Mouse (Mus musculus): ENCODE results near the gene Mylk4. TPM values are rescaled to one million over a fixed set of nuclear protein-coding genes. Genes with fewer than 3 reads are reported as not detected.

Mylk4 gene
- polyA plus RNA-seq, 1 experiment from 2014 or later, result not detected

Other genes with a start within 250 kb of the Mylk4 start
- 13.0 and 15.7 TPM in 2 replicates for gene Wrnip1, start 18.1 kb upstream of the Mylk4 start, polyA plus RNA-seq (2016; fragmentation: Nextera tagmentation; extraction: Ambion mirVana)
- gene D930007J09Rik, start 18.9 kb upstream of the Mylk4 start, polyA plus RNA-seq (2016; fragmentation: Nextera tagmentation; extraction: Ambion mirVana), result not detected in 2 replicates
- 0.53 and 0.88 TPM in 2 replicates for gene Serpinb1a, start 67.2 kb upstream of the Mylk4 start, polyA plus RNA-seq (2016; fragmentation: Nextera tagmentation; extraction: Ambion mirVana)
- not detected in 2 replicates for gene Serpinb1c, start 114.3 kb upstream of the Mylk4 start, polyA plus RNA-seq (2016; fragmentation: Nextera tagmentation; extraction: Ambion mirVana)
- 0.44 and 0.71 TPM in 2 replicates for gene Serpinb6b, start 181.3 kb upstream of the Mylk4 start, polyA plus RNA-seq (2016; fragmentation: Nextera tagmentation; extraction: Ambion mirVana)
- gene Serpinb9, start 219.3 kb upstream of the Mylk4 start, polyA plus RNA-seq (2016; fragmentation: Nextera tagmentation; extraction: Ambion mirVana), result 0.42 and 0.64 TPM in 2 replicates
- gene Serpinb9b, start 243.5 kb upstream of the Mylk4 start, polyA plus RNA-seq (2016; fragmentation: Nextera tagmentation; extraction: Ambion mirVana), result not detected in 2 replicates